Mouse (Mus musculus) spleen, postnatal 4 days (tissue): ENCODE results near the gene Pfdn2.

ENCODE experiments used
- DNase-seq, 2 experiments: peaks; one replicate each; pipeline ENCODE4 v3.0.0; 2022; ENCODE audit warnings: low spot score in 2 of 2

Pfdn2 gene

GRCm38 (mm10) chr1:171402991-171403390 is 57.5 kb downstream of the Pfdn2 start:
- no peak for DNase-seq

GRCm38 (mm10) chr1:171407263-171407662 is 61.8 kb downstream of the Pfdn2 start:
- no peak for DNase-seq
